Mouse (Mus musculus) gonadal fat pad, adult 2 months (tissue): ENCODE measurements around the gene Disp3. TPM values are rescaled to one million over a fixed set of nuclear protein-coding genes. Genes with fewer than 3 reads are reported as not detected.

ENCODE experiments used
- DNase-seq: peaks from one replicate; pipeline ENCODE4 v3.0.0-alpha.2; 2012; ENCODE audit warnings: low read depth
- polyA plus RNA-seq: library from polyadenylated mRNA; depleted of rRNA; stranded (reverse); fragments of >200 nt; gene quantifications from 2 replicates; pipeline ENCODE4 v1.2.3, GENCODE M21; 2012

The Disp3 gene
- polyA plus RNA-seq, 1 experiment, result 0.15 TPM

DNA sequence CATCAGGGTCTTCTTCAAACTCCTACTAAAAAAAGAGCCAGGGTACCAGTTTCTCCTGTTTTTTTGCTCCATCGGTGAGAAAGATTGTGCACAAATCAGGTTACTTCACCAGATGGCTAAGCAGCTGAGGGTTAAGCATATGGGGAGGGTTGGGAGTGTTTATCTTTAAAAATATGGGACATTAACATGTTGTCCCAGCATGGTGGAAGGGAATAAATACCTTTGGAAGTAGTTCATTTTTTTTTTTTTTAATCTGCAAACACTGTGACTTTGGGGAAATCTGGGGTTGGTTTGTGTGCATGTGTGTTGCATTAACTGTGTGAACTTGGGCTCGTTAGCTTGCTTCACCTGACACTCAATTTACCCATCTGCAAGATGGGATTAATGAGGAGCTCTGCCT lies 3.3 kb upstream of the Disp3 start:
- DNase-seq, result no peak

DNA sequence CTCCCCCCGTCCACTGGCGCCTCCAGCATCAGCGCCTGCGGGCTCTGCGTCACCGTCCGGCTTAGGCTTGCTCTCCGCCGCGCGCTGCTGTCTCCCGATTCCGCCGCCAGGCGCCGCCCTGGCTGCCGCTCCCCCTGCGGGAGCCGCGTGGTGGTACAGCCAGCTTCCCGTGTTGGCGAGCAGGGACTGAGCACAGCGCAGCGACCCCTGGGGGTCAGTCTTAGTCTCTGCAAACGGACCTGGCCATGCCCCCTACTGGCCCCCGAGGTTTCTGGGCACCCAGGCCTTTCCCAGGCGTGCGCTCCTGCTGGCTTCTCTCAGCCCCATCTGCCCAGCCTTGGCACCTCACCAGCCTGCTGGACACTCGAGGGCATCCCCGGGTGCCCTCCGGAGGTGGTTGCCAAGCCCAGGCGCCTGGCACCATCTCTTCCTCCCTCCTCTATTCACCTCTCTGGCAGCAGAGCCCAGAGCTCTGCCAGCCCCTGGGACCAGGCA lies 337 bp upstream of the Disp3 start:
- no peak for DNase-seq

DNA sequence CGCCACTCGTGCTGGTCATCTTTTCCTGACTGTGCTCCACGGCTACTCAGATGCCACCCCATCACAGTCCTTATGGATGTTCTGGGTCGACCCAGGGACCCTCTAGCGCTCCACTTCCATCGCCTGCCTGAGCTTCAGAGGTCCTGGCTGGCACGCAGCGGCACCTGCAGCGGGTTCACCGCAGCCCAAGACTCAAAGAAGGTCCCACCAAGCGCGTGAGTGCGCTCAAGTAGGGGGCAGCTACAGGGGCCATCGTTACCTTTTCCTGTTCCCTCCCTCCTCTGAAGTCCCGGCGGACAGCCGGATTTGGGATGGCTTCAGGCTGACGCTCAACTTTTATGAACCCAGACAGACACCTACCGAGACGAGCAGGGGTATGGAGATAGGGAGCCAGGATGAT lies 724 bp downstream of the Disp3 start:
- no peak for DNase-seq

DNA sequence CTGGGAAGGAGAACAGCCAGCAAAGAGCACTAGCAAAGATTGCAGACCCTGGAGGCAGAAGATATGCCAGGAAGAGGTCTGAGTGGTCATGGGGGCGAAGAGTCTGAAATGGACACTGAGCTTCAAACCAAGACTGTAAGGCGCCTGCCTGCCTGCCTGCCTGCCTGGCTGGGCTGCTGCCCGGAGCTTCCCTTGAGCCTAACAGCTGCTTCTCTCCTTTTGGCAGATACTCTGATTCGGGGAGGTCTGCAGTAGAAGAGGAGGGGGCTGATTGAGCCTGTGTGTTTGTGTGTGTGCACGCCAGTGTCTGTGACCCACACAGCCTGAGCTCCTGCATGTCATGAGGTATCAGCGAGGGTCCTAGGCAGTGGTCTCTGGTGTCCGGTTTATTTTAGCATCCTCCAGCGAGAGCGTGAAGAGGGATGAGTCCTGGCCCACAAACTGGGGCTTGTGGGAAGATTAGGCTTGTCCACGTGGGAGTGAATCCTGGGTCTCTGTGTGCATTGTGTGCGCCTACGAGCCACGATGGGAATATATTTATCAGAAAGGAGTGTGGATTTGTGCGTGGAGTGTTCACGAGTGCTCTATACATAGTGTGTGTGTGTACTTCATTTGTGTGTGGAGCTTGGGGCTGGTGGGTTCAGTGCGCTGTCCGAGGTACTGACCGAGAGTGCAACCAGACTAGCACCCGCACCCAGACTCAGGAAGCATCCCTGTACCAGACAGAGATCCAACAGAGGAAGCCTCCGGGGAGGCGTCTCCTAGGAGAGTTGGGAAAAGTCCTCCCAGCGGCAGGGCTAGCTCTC lies 1.3 kb downstream of the Disp3 start:
- DNase-seq, result no peak

DNA sequence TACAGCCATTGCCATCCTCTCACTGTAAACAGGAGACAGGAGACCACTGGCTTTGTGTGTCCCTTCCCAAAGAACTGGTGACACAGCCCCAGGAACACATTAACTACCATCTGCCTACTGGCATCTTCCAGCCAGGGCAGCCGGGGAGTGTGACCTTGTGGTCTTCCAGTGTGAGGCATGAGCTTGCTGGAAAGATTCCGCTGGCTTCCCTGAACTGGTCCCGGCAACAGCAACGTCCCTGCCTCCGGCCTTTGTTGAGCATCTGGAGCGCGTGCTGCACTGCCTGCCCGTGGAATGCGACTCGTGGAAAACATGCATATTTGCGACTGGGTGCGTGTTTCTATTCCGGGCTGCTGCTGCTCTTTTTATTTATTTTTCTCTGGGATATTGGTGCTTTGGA lies 3.5 kb downstream of the Disp3 start:
- DNase-seq, result no peak

DNA sequence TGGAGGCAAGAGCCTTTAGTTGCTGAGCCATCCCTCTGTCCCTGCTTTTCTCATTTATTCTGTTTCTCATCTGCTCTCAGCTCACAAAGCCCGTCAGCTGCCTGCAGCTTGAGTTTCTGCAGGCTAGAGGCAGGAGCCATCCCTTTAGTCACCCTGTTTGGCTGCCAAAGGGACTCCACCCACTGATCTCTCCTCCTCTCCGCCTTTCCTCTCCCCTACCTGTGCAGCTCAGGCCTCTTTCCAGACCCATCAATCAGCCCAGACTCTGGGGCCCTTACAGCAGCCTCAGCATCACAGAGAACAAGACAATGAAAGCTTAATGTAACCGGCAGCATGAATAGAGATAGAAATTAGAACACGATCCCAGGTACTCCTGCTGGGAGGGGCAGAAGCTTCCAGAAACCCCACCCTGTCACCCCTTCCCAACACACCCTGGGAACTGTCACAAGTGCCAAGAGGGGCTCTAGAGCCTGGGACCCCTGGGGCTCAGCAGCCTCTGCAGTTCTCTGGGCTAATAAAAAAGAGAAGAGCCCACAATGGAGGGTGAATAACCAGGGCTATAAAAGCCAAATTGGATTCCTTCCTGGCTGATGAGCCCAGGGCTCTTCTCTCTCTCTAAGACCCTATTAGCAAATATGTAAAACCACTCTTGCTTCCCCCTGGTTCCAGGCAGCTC lies 10.8 kb downstream of the Disp3 start:
- no peak for DNase-seq

DNA sequence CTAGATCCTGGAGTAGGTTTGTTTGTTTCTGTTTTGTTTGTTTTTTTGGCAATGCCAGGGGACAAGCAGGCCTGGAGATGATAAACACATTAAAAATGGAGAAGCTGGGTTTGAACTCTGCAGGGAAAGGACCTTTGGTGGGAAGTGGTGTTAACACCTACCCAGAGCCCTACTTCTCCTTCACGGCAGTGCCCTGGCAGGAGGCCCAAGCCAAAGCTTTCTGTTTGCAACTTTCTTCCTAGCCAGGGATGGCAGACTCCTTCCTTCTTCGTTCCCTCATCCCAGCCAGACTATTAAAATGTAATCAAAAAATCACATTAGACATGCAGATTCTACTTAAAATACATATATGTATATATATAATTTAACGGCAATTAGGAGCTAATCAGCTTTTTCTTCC lies 13.1 kb downstream of the Disp3 start:
- no peak for DNase-seq

DNA sequence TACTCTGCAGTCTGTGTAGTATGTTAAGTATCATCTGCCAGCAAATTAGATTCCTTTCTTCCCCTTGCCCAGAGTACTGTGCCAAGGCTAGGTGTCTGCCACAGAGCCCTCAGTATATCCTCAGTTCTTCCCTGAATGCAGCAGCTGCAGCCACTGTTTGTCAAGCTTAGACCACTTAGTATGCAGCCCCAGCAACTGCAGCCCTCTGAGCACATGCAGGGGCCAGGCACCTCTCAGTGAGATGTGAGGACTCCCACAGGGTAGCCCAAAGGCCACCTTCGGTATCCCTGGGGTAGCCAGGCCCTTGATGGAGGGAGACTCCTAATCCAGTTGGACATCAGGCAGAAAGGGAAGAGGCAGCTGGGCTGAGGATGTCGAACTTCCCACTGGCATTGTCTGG lies 14.5 kb downstream of the Disp3 start:
- DNase-seq, result no peak

DNA sequence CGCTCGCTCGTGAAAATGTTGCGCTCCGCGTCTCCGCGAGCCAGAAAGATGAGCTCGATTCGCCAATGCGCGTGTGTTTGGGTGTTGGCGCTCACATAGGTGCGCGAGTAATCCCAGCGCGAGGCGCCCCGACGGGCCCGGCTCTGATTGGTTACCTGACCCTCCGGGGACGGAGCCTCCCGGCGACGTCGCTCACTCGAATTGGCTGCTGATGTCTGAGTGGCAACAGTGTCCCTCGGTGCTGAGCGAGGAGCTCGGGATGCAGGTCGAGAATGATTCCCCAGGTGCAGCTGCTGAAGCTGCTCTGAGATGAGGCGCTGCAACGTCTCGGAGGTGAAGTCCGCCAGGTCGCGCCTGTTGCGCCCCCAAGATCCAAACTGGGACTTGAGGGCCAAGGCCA lies 16.1 kb downstream of the Disp3 start:
- DNase-seq, result no peak

DNA sequence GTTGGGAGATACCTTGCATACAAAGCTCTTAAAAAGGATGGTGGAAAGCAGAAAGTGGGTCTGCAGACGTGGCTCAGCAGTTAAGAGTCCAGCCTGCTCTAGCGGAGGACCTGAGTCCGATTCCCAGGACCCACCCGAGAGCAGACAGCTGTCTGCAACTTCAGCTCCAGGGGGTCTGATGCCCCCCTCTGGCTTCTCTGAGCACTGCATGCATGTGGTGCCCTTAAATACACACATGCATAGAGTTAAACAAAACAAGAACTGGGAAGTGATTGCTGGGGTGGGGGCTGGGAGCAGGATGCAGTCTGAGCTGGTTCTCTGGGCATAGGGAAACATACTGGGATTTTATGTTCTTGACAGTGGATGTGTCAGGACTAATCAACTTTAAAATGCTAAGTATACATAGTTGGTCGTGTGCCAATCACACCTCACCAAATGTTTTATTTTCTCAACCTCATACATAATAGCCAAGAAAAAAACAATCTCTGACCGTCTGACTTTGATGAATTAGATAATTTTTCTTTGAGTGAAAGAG lies 20.7 kb downstream of the Disp3 start:
- DNase-seq, result no peak

DNA sequence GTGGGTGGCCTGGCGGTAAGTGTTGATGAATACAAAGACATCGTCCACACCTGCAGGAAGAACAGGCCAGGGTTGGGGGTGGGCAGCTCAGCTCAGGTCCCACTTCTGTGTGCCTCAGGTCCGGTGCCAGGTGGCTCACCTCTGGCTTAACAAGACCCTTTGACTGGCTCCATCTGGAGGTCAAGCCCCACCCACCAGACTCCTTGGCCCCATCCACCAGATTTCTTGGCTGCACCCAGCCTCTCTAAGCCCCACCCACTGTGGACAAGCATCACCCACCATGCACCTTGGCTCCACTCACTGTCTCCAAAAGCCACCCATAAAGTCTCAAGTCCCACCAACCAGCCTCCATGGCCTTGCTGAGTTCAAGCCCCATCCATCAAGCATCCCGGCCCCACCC lies 27.8 kb downstream of the Disp3 start:
- DNase-seq, result no peak

DNA sequence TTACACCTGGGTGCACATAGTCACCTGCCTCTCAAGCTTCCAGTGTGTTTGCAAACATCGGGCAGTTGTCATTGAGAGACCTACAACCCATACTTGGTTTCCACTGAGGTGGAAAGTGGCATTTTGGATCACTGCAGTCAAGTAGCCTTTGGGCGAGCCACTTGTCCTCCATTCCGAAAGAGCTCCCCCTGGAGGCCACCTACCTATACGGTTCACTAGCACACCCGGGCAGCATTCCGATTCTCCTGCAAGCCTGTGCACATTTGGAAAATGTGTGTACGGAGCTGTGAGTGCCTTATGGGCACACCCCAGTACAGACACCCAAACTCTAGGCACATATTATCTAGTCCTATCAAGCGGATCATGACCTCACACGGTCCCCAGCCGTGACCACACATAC lies 38.4 kb downstream of the Disp3 start:
- no peak for DNase-seq

DNA sequence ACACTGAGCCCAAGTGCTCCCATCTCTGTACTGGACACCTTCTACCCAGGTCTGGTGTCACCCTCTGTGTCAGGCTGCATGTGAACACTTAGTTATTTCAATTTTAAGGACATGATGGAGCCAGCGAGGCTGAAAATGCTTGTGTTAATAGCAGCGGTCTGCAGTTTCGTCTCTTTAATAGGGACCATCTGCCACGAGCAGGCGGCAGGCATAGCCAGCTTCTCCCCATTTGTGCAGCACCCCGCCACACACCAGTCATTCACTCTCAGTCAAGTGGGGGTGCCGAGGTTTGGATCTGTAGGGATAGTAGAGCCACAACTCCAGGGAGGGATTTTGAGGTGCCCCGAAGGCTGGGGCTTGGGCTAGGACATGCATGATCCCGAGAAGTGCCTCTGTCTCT lies 47.4 kb downstream of the Disp3 start:
- DNase-seq, result no peak

DNA sequence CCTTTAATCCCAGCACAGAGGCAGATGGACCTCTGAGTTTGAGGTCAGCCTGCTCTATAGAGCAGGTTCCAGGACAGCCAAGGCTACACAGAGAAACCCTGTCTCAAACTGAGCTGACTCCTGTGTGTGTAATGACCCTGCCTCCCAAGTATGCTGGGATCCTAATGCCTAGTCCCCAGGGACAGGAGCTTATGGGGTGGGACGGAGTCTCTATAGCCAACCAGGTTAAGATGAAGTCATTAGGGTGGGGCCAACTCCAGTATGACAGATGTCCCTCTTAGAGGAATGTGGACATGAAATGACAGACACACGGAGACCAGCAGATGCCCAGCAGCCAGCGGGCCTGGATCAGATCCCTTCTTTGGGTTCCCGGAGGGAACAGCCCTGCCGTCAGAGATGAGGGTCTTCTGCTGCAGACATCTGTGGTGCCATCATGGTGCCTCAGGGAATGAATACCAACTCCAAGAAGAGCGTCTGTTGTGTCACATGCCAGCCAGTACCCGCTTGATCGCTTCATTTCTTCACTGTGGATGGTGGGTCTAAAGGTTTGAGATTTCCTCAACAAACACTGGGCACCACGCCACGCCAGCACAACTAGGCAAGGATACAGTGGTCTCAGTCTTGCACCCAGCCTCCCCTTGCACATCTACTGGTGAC lies 48.2 kb downstream of the Disp3 start:
- no peak for DNase-seq

DNA sequence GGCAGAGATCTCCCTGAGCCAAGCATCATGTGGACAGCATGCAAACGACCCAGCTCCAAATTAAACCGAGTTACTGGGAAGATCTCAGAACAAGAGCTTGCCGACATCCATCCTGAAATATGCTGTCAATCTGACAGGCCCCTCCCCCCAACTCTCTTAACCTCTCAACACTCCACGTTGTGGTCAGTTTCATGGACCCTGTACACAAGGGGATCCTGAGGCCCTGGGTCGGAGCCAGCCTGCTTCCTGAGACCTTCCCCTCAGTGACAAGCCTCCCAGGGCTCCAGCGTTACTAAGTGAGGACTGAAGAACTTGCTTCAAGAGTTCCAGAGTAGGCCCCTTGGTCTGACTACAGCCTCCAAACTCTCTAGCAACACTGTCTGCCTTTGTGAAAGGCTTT lies 48.8 kb downstream of the Disp3 start:
- DNase-seq, result no peak

DNA sequence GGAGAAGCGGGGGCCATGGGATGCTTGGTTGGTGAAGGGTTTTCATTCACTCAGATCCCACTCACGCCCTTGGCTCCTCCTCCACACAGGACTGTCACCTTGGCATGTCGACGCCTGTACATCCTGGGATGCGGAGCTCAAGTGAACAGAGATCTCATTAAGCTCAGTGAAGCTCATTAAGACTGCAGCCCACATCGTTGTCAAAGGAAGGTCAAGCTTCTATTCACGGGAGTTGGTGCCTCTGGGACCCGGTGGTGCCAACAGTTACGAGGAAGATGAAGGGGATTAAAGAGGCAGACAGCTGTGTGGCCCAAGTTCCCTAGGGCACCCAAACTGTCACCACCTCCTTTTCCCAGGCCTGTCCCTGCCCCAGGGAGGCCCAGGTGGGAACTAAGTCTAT lies 49.5 kb downstream of the Disp3 start:
- no peak for DNase-seq

DNA sequence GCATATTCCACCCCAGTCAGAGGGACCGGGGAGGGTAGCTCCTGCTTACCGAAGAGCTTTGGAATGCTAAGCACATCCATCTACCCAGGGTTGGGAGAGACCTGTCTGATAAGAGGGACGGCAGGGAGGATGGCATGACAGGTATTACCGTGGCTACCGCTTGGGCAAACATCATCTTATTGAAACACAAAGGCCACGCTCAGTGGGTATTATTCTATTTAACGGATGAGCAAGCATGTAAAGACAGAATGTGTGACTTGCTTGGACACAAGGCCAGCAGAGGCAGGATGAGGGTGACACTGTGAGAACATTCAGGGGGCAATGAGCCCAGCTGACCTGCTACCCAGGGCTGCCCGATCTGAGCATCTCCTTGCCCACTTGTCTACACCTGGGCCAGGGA lies 51.1 kb downstream of the Disp3 start:
- no peak for DNase-seq

DNA sequence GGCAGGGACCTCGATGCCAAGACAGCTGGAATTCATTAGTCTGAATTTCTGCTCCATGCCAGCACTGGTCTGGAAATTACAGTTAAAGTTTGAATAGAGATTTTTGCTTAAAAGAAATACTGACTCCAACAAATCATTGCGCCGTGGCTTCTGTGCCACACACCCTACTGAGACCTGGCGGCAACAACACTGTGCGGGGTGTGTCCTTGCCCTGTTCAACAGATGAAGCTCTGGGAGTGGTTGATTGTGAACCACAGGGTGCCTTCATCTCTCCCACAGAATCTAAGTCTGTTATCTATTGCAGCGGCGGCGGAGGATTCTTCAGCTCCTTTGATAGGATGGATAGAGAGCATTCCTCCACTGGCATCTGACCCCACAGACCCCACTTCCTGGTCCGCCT lies 54.7 kb downstream of the Disp3 start:
- no peak for DNase-seq

DNA sequence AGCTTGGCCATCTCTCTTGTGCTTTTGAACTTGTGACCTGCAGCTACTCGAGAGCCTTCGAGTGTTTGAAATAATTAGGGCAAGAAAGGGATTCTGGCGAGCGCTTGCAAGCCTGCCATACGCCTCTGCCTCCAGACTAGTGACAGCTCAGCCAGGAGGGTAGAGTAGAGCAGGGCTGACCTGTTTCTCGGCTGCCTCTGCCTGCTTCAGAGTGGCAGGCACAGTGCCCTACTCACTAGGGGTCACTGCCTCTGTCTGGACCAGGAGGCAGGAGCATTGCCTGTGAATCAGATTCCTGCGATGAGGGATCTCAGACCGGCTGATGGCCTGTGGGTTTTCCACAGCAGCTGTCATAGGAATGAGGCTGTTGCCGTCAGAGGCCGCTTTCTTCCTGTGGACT lies 55.1 kb downstream of the Disp3 start:
- no peak for DNase-seq

DNA sequence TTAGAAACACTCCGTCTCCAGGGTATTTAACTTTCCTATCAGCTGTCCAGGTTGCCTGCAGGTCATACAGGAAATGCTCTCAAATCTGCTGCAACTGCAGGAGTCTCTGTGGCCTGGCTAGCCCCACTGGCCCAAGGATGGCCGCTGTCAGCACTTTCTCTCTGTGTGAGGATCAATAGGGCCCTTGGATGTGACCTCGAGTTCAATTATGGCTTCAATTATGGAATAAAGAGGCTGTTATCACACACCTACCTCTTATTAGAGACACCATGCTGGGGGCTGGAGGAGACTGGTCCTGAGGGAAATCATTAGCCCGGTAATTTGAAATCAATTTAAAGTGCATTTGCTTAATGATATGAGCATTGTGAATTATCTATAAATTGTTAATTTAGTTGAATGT lies 55.6 kb downstream of the Disp3 start:
- DNase-seq, result no peak

DNA sequence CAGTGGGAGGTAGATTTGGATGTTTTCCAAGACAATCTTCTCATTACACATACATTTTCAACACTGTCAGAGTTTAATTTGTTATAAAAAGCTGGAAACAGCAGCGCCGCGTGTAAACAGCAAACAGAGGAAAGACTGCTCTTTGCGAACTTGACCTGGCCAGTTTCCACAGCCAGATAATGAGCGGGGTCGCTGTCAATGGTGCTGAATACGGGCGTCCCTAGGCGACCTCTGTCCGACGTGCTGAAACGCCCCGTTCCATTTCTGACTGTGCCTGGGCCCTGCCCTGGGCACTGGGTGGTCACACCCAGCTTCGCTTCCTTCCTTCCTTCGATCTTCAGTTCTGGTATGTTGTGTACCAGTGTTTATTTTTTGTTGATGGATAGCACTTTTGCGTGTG lies 58.1 kb downstream of the Disp3 start:
- DNase-seq, result no peak

DNA sequence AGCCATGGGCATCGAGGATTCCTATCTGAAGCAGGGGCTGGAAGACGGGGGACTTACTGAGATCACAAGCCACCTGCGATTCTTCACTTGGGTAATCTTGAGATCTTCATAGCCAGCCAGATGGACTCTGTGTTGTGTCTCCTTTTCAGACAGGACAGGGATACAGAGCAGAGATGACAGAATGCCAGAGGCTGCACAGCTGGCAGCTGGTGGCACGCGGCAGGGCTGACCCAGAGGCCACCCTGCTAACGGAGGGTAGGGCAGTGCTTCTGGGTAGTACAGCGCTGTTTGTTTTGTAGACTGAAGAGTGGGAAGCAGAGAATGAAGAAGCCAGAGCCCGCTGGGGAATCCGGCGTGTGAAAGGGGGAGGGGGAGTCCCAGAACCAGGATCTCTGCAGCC lies 64.8 kb downstream of the Disp3 start:
- no peak for DNase-seq

DNA sequence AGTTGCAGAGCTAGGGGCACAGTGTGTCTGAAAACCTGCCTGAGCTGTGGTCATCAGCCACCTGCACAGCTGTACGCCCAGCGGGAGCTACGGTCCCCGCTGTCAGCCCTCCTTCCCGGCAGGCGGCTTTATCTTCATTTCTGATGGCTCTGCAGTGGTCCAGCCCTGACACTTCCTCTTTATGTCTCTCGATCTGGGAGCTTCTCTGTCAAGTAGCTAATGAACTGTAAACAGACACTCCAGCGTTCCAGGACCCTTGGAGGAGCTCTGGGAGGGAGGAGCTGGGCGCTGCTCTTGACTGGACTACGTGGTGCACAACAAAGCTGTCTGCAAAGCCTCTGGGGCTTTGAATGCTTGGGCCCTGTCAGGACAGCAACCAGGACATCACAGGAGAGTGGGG lies 67.1 kb downstream of the Disp3 start:
- DNase-seq, result no peak
